Mouse (Mus musculus): ENCODE measurements around the gene Trappc6a. TPM values are rescaled to one million over a fixed set of nuclear protein-coding genes. Genes with fewer than 3 reads are reported as not detected.

Trappc6a gene
- total RNA-seq (2023), result 10 to 100 TPM; 22.1 to 24.5 TPM

DNA sequence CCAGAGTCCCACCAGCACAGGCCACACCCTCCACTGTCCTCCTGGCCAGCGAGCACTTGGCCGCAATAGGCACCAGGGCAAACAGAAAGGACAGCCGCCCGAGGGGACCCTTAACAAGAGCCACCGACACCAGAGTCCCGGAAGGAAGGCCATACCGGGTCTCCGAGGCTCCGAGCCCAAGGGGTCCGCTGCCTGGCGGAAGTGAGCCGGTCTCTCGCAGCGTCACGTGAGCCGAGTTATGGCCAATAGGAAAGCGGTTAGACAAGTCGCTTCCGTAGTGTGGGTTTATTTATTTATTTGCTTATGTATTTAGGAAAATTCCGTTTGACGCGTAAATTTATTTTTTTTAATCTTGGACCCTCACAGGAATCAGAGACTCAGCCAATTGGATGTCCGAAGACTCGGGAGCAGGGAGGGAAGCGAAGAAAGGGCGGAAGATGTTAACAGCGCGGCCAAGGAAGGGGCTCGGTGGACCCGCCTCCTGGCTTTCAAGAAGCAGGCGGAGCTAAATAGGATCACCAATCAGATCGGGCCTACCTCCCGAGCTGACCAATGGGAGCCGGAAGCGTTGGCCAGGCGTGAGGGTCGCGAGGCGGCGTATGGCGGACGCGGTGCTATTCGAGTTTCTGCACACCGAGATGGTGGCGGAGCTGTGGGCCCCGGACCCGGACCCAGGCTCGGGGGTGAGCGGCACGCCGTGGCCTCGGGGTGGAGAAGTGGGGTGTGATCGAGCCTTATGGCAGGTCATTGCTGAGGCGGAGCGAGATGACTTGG is at the start of gene Trappc6a, which contains the start of gene Bloc1s3:
TSS of gene Trappc6a (plus strand) at position 246 of the 774 bp plus-strand sequence.
TSS of gene Bloc1s3 (minus strand) at position 218 of the 774 bp plus-strand sequence.

GRCm38 (mm10) chr7:19458591-19459111 is 49.5 kb upstream of the Trappc6a start, which contains the start of gene Mark4:
Gene Mark4, minus strand, starts transcription at chr7:19458821.

DNA sequence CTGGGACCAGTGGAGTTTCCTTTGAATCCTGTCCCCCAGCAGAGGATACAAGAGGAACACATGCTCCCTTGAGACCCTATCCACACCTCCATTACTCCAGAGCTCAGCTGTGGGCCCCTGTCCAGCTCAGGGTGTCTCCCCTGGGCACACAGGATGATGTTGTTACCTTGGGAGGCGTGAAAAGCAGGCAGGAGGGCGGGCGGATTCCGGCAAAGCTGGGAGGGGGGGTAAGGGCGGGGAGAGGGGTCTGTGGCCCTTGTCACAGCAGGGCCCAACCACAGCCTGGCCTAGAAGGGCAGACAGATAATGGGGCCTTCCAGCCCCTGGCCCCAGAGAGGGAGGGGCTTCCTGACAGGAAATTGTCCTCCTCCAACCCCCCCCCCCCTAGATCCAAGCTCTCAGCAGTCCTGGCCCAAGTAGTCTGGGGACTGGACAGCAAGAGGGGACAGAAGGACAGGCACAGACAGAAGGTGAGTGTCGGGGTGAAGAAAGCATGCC is 45.3 kb upstream of the Trappc6a start, which contains the start of gene Exoc3l2:
TSS of gene Exoc3l2 (plus strand) at position 448 of the 498 bp plus-strand sequence.

DNA sequence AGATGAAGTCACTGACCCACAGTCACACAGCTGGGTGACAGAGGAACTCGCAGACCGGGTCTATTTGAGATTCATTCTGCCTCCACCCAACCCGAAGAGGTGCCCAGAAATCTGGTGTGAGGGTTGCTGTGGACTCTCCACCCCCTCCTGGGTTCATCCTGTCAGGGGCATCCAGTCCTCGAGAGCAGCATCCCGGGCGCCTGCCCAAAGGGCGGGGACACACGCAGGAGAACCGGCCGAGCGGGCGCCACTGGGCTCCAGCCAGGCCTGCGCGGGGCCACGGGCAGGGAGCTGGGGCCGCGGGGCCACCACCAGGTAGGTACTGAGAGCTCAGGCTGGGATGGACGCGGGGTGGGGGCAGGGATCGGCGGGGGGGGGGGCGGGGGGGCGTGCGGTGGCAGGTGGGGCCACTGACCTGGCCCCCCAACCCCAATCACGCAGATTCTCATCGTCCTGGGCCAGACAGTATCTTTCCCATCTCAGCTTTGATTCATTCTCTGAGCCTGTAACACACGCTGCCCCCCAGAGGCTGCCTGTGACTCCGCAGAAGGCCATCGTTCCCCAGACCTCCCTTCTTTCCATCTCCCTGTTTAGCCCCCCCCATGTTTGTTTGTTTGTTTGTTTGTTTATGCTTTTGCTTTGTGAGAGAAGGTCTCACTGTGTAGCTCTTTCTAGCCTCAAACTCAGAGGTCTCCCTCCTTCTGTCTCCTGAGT is 9.6 kb downstream of the Trappc6a start, which contains the start of gene Nkpd1:
TSS of gene Nkpd1 (plus strand) at position 187 of the 714 bp plus-strand sequence.

DNA sequence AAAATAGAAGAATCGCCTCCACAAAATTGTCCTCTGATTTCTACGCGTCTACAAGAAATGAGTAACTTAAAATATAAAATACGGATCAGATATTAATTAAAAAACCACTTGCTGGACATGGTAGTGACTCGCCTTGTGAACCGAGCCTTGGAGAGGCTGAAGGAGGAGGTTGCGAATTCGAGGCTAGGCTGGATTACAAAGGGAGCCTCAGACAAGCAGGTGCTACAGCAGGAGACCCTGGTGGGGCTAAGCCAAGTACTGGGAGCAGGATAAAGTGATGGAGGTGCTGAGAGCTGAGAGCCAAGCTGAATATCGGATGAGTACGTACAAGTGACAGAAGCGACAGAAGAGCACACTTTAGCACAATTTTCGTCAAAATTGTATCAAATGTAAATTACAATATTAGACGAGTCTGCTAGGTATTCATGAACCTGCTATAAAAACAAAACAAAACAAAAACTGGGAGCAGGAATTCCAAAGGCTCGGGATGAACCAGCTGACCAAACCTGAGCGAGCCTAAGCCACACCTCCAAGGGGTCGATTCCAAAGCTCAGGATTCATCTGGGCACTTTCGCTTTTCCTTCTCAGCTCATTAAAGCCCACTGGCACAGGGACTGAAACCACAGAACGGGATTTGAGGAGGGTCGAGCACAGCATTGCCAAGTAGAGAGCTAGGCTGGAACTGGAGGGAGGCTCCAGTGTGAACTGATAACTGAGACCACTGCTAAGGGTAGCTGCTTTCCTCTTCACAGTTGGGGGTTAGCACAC is 54.6 kb downstream of the Trappc6a start, which contains the start of gene Ppp1r37:
TSS of gene Ppp1r37 (minus strand) at position 434 of the 768 bp plus-strand sequence.

Other genes with a start within 250 kb of the Trappc6a start
- 100 to 1,000 TPM; 586 to 605 TPM for gene Vasp, start 236.6 kb upstream of the Trappc6a start, total RNA-seq (2023)
- 1 to 10 TPM in 1 of 2 experiments, not detected in 1; 2.1 TPM for gene Ppm1n, start 228.3 kb upstream of the Trappc6a start, total RNA-seq (2023)
- gene Rtn2, start 225.8 kb upstream of the Trappc6a start, total RNA-seq (2023), result not detected
- 1,000 to 10,000 TPM; 1,994 to 3,359 TPM for gene Fosb, start 198.3 kb upstream of the Trappc6a start, total RNA-seq (2023)
- gene Ercc1, start 163.6 kb upstream of the Trappc6a start, total RNA-seq (2023), result 10 to 100 TPM; 16.8 to 19.7 TPM
- 1 to 10 TPM; 5.5 to 5.8 TPM for gene Cd3eap, start 148.9 kb upstream of the Trappc6a start, total RNA-seq (2023)
- 1 to 10 TPM; 2.9 to 5.6 TPM for gene Ppp1r13l, start 148.6 kb upstream of the Trappc6a start, total RNA-seq (2023)
- gene Ercc2, start 126.4 kb upstream of the Trappc6a start, total RNA-seq (2023), result 10 to 100 TPM; 13.2 to 23.6 TPM
- not detected for gene Klc3, start 104.3 kb upstream of the Trappc6a start, total RNA-seq (2023)
- gene Ckm, start 103.6 kb upstream of the Trappc6a start, total RNA-seq (2023), result 1 to 10 TPM; 3.4 to 4.7 TPM
- 10 to 100 TPM; 26.4 to 28.6 TPM for gene Mark4, start 49.6 kb upstream of the Trappc6a start, total RNA-seq (2023)
- gene Exoc3l2, start 45.1 kb upstream of the Trappc6a start, total RNA-seq (2023), result under 1 TPM; 0.24 to 0.35 TPM
- gene Bloc1s3, start within 50 bp of the Trappc6a start, total RNA-seq (2023), result 1 to 10 TPM; 7.4 to 7.9 TPM
- not detected for gene Nkpd1, start 9.4 kb downstream of the Trappc6a start, total RNA-seq (2023)
- 10 to 100 TPM; 31.9 to 36.5 TPM for gene Ppp1r37, start 54.7 kb downstream of the Trappc6a start, total RNA-seq (2023)
- 1 to 10 TPM; 3.0 to 3.5 TPM for gene Zfp296, start 68.9 kb downstream of the Trappc6a start, total RNA-seq (2023)
- gene Gemin7, start 69.2 kb downstream of the Trappc6a start, total RNA-seq (2023), result 10 to 100 TPM; 53.1 to 56.2 TPM
- 10 to 100 TPM; 51.8 to 52.1 TPM for gene Clasrp, start 96.1 kb downstream of the Trappc6a start, total RNA-seq (2023)
- gene Relb, start 121.0 kb downstream of the Trappc6a start, total RNA-seq (2023), result 10 to 100 TPM; 13.5 to 14.1 TPM
- gene Clptm1, start 156.6 kb downstream of the Trappc6a start, total RNA-seq (2023), result 10 to 100 TPM; 57.6 to 60.6 TPM
- gene Apoc2, start 169.5 kb downstream of the Trappc6a start, total RNA-seq (2023), result 10 to 100 TPM; 52.2 to 56.0 TPM
- gene Gm44805, start 173.0 kb downstream of the Trappc6a start, total RNA-seq (2023), result not detected
- gene Apoc4, start 173.1 kb downstream of the Trappc6a start, total RNA-seq (2023), result not detected
- gene Apoc1, start 184.3 kb downstream of the Trappc6a start, total RNA-seq (2023), result 1 to 10 TPM; 3.8 to 5.7 TPM
- 10 to 100 TPM; 95.8 to 99.6 TPM for gene Apoe, start 190.8 kb downstream of the Trappc6a start, total RNA-seq (2023)
- 10 to 100 TPM; 28.6 to 35.3 TPM for gene Tomm40, start 207.0 kb downstream of the Trappc6a start, total RNA-seq (2023)
- under 1 TPM; 0.38 to 0.55 TPM for gene Nectin2, start 242.1 kb downstream of the Trappc6a start, total RNA-seq (2023)